Mouse (Mus musculus) ES-Bruce4 (cell line): ENCODE data around the gene Ggn. TPM values are rescaled to one million over a fixed set of nuclear protein-coding genes. Genes with fewer than 3 reads are reported as not detected.

Experiments
- H3K27ac ChIP-seq: 2 replicates; pipeline ENCODE4 v1.5.1; 2012; ENCODE audit warnings: low read length, inconsistent platforms; ENCODE audit not compliant: insufficient read depth
- H3K27me3 ChIP-seq: 2 replicates; pipeline ENCODE4 v1.6.1; 2012; ENCODE audit warnings: mild to moderate bottlenecking, low read length, inconsistent platforms; ENCODE audit not compliant: control insufficient read depth, poor library complexity, insufficient read depth, severe bottlenecking
- H3K36me3 ChIP-seq: 2 replicates; pipeline ENCODE4 v1.6.1; 2012; ENCODE audit warnings: inconsistent platforms, mild to moderate bottlenecking, low read length, moderate library complexity; ENCODE audit not compliant: control insufficient read depth, poor library complexity, insufficient read depth, severe bottlenecking
- H3K4me1 ChIP-seq: one replicate; pipeline ENCODE4 v1.8.1; 2011; ENCODE audit warnings: low read length; ENCODE audit not compliant: control insufficient read depth, insufficient read depth
- H3K4me3 ChIP-seq: 2 replicates; pipeline ENCODE4 v1.5.1; 2011; ENCODE audit warnings: low read depth, mild to moderate bottlenecking, low read length
- H3K9ac ChIP-seq: 2 replicates; pipeline ENCODE4 v1.6.1; 2012; ENCODE audit warnings: low read depth, mild to moderate bottlenecking, inconsistent platforms; ENCODE audit not compliant: poor library complexity, severe bottlenecking
- H3K9me3 ChIP-seq: replicated peaks from 2 replicates; pipeline ENCODE4 v1.6.1; 2012; ENCODE audit warnings: mild to moderate bottlenecking, low read length, inconsistent platforms; ENCODE audit not compliant: control insufficient read depth, poor library complexity, insufficient read depth, severe bottlenecking
- CTCF ChIP-seq: IDR thresholded peaks from one replicate; pipeline ENCODE4 v1.8.1; 2011; ENCODE audit warnings: low read depth, low read length
- EP300 ChIP-seq: IDR thresholded peaks from 2 replicates; pipeline ENCODE4 v1.6.1; 2011; ENCODE audit warnings: low read depth, low read length; ENCODE audit not compliant: insufficient read depth
- POLR2A ChIP-seq: IDR thresholded peaks from one replicate; pipeline ENCODE4 v1.8.1; 2011; ENCODE audit warnings: low read length; ENCODE audit not compliant: insufficient read depth
- polyA plus RNA-seq: library from polyadenylated mRNA; stranded (reverse); fragments of >200 nt; gene quantifications from 2 replicates; pipeline ENCODE4 v1.2.4, GENCODE M21; 2011; ENCODE audit warnings: low read depth; ENCODE audit not compliant: missing spikeins, insufficient read depth, insufficient read length

The Ggn gene
- polyA plus RNA-seq, 1 experiment, result not detected

- Histone ChIP-seq H3K27ac (no peak overlapping the region), H3K4me3 (no peak overlapping the region), H3K27me3 (no peaks in the 10 kb centered on the region), H3K9ac (no peak overlapping the region), H3K4me1 (peaks cover 2% of the 10 kb centered on the region), H3K36me3 (no peaks in the 10 kb centered on the region), H3K9me3 (no peaks in the 10 kb centered on the region)
- TF ChIP-seq EP300, result no peak
- TF ChIP-seq CTCF, result no peak
- no peak for TF ChIP-seq POLR2A
Measured at GRCm38 (mm10) chr7:29144006-29144405, 26.0 kb upstream of the Ggn start.

- no peak overlapping the region for H3K9ac ChIP-seq
- H3K27me3 ChIP-seq, result no peaks in the 10 kb centered on the region
- no peaks in the 10 kb centered on the region for H3K4me1 ChIP-seq
- H3K27ac ChIP-seq, result no peak overlapping the region
- TF ChIP-seq POLR2A (no peak), CTCF (no peak), EP300 (no peak)
- no peaks in the 10 kb centered on the region for H3K9me3 ChIP-seq
- H3K4me3 ChIP-seq, result no peak overlapping the region
- H3K36me3 ChIP-seq, result no peaks in the 10 kb centered on the region
Measured at GRCm38 (mm10) chr7:29146625-29147367, 23.2 kb upstream of the Ggn start.

- no peak overlapping the region for H3K9ac ChIP-seq
- H3K27ac ChIP-seq, result no peak overlapping the region
- no peaks in the 10 kb centered on the region for H3K9me3 ChIP-seq
- H3K27me3 ChIP-seq, result no peaks in the 10 kb centered on the region
- no peak for TF ChIP-seq POLR2A
- no peak for TF ChIP-seq CTCF
- no peak for TF ChIP-seq EP300
- no peak overlapping the region for H3K4me3 ChIP-seq
- no peaks in the 10 kb centered on the region for H3K36me3 ChIP-seq
- no peaks in the 10 kb centered on the region for H3K4me1 ChIP-seq
Measured at GRCm38 (mm10) chr7:29148771-29149170, 21.2 kb upstream of the Ggn start.

- TF ChIP-seq CTCF (no peak), EP300 (no peak), POLR2A (no peak)
Measured at GRCm38 (mm10) chr7:29151486-29151885, 18.5 kb upstream of the Ggn start.

GRCm38 (mm10) chr7:29154018-29154720 lies 15.8 kb upstream of the Ggn start:
- Histone ChIP-seq H3K27me3 (no peaks in the 10 kb centered on the region), H3K4me1 (peaks cover 2% of the 10 kb centered on the region), H3K9ac (no peak overlapping the region), H3K9me3 (0 out of 2 replicates have a peak, but pooled peaks cover 4% of the 10 kb centered on the region), H3K4me3 (no peak overlapping the region), H3K36me3 (no peaks in the 10 kb centered on the region), H3K27ac (no peak overlapping the region)
- TF ChIP-seq EP300 (no peak), POLR2A (no peak), CTCF (no peak)

More at GRCm38 (mm10) chr7:29151486-29151885, 18.5 kb upstream of the Ggn start:
- no peak overlapping the region for H3K9ac ChIP-seq
- H3K4me3 ChIP-seq, result no peak overlapping the region
- H3K27me3 ChIP-seq, result no peaks in the 10 kb centered on the region
- no peaks in the 10 kb centered on the region for H3K4me1 ChIP-seq
- 0 out of 2 replicates have a peak, but pooled peaks cover 4% of the 10 kb centered on the region for H3K9me3 ChIP-seq
- H3K27ac ChIP-seq, result no peak overlapping the region
- no peaks in the 10 kb centered on the region for H3K36me3 ChIP-seq

GRCm38 (mm10) chr7:29155196-29155837 lies 14.7 kb upstream of the Ggn start:
- H3K4me3 ChIP-seq, result peak overlapping the region; percentile 85
- TF ChIP-seq POLR2A (no peak), EP300 (no peak), CTCF (no peak)
- 0 out of 2 replicates have a peak, but pooled peaks cover 4% of the 10 kb centered on the region for H3K9me3 ChIP-seq
- no peaks in the 10 kb centered on the region for H3K27me3 ChIP-seq
- peak overlapping the region; percentile 85 for H3K9ac ChIP-seq
- peaks cover 2% of the 10 kb centered on the region for H3K4me1 ChIP-seq
- no peaks in the 10 kb centered on the region for H3K36me3 ChIP-seq
- H3K27ac ChIP-seq, result peak overlapping the region; percentile 3; the same call in 1 of the 2 replicates
